Mouse (Mus musculus) megakaryocyte, adult 5-6 weeks (primary cell): ENCODE data around the gene Pstpip1. TPM values are rescaled to one million over a fixed set of nuclear protein-coding genes. Genes with fewer than 3 reads are reported as not detected.

Experiments used
- ATAC-seq: 2 replicates; pipeline ENCODE4 v1.8.0; 2016; ENCODE audit warnings: mild to moderate bottlenecking, inconsistent platforms; ENCODE audit not compliant: poor library complexity, severe bottlenecking
- total RNA-seq, 2 experiments: library from RNA; stranded (forward) in 1 of 2; stranded (reverse) in 1 of 2; fragments of 153-499, 151-499 nt in 1 of 2; fragments of 221-1000, 200-1000 nt in 1 of 2; gene quantifications; 2 replicates each; pipeline versions ENCODE4 v1.2.3 to v1.2.4; 2015 to 2017

Gene Pstpip1
- total RNA-seq, 2 experiments from 2014 or later = 59.2 to 223 TPM

DNA sequence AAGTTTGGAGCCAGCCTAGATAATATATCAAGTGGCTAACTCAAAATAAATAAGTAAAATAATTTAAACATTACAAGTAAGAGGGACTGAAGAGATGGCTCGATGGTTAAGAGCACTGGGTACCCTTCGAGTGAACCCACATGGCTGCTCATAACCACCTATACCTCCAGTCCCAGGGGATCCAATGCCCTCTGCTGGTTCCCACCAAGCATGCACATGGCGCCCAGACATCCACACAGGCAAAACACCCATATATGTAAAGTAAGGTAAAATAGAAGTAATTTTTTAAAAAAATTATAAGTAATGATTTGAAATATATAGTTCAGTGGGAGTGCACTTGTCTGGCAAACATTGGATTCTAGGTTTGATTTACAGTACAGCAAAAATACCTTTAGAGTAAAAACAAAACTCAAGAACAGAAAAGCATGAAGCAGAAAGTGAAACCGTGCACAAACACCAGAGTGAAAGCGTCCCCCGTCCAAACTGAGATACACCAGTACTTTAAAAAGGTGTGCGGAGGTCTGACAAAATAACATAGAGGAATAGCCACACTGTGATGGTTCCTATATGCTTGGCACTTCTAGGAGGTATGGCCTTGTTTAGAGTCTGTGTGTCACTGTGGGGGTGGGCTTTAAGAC, 54.7 kb downstream of the Pstpip1 start:
- no peak for ATAC-seq

DNA sequence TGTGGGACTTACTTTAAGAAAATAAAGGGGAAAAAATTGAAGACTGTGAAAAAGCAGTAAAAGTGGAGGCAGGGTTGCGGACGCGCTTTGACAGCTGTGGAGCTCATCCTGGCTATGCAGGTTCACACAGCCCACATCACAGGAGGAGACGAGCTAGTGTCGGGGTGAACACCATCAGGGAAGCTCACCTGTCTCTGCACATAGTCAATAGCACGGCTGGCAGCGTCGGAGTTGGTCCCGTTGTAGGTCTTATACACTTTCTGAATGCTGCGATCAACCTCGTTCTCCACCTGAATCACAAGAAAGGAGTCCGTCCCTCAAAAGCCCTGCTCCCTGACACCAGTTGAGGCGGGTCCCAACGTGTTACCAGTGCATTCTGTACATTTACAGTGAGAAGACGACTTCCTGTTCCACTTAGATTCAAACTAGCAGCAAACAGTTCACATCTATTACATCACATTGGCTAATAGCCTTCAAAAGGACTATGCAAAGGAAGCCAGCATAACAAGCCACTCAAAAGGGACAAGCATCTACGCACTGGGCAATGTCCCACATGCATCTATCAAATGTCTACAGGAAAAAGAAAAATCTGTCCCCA, 56.7 kb downstream of the Pstpip1 start:
- no peak for ATAC-seq

DNA sequence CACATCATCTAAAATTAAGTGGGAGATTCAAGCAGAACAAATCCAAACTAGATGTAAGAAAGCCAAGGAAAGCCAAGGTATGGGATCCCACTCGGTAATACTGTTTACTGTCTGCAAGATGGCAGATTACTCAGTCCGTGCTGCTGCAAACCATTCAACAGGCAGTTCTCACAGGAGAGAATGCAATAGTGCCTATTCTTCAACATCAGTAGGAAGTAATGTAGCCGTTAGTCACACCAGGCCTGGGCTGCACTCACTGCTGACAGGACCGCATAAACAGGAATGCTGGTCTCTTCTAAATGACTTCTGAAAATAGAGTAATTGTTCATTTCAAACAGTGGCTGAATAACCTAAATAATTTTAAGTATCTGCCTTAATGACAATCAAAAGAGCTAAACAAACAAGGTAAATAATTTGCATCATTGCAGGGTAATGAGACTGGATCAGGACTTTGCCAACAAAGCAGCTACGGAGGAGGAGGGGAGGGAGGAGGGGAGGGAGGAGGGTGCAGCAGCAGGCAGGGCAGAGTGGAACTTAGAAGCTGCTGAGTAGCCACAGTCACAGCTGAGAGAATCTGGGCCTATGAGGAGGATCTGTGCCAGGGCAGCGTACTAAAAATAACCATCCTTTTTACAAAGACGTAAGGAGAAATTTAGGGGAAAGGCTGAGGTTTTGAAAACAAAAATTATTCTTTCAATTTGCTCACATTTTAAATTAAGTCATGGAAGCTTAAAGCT, 62.2 kb downstream of the Pstpip1 start:
- no peak for ATAC-seq

DNA sequence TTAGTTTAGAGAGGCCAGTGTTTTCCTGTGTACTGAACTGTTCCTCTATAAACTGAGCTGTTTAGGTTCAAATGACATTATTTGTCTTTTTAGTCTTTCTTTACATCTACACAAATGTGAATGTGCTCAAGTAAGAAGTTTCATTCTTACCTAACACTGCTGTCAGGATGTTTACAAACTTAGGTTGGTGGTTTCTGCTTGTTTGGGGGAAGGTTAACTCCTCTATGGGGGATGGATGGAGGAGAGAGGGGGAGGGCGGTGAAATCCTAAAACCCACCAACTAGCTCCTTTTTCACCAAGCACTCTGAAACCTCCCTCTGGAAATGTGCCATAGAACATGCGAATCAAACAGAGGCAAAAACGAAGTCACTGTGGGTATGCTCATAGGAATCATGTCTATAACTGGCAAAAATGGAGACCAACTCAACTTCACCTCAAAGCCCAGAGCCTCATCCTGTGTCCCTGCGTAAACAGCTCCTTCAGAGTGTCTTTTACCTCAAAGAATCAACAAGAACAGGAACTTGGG, 62.8 kb downstream of the Pstpip1 start:
- no peak for ATAC-seq

DNA sequence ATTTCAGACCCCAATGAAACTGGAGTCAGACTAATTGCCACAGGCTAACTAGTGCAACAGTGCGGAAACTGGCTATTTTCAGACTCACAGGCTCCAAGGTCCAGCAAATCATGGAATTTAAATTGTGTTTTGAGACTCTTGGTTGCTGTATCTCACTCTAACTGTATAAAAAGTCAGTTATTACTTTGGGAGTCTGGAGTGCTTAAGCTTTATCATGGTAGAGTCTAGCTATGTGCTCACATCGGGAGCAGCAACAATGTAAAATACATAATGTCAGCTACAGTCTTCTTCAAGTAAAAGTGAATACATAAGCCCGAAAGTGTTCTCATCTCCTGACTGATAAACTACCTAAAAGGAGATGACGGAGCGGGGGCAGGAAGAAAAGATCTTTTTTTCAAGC, 64.8 kb downstream of the Pstpip1 start:
- ATAC-seq = no peak

DNA sequence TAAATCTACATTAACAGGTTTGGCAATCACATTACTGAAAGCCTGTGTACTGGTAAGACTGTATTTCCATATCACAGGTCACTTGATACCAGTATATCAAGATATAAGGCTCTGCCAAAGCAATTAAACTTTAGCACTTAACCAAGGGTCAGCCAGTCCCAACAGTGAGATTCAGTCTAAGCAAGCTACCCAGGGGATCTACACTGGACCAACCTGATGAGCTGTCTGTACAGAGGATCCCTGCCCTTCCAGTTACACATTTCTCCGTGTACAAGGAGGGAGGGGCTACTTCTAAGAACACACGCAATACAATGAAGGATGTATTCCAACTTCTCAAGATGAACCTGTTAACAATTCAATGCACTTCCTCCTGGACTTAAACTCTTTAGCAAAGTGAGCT, 68.3 kb downstream of the Pstpip1 start:
- no peak for ATAC-seq

DNA sequence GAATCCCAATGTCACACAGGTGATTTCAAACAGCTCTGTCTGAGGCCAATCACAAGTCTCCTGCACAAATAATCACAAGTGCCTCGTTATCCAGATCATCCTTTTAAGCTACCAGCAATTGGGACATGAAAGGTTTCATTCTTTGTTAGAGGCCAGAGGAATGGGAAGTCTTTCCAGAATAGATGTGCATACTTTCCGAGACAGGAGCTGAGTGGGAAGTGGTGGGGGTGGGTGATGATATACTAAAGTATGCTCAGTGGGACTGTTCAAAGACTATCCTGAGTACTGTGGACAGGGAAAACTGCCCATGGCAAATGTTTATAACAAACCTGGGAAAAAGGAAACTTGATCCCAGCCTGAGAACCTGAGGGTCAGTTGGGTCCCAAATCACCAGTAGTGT, 69.7 kb downstream of the Pstpip1 start:
- no peak for ATAC-seq

DNA sequence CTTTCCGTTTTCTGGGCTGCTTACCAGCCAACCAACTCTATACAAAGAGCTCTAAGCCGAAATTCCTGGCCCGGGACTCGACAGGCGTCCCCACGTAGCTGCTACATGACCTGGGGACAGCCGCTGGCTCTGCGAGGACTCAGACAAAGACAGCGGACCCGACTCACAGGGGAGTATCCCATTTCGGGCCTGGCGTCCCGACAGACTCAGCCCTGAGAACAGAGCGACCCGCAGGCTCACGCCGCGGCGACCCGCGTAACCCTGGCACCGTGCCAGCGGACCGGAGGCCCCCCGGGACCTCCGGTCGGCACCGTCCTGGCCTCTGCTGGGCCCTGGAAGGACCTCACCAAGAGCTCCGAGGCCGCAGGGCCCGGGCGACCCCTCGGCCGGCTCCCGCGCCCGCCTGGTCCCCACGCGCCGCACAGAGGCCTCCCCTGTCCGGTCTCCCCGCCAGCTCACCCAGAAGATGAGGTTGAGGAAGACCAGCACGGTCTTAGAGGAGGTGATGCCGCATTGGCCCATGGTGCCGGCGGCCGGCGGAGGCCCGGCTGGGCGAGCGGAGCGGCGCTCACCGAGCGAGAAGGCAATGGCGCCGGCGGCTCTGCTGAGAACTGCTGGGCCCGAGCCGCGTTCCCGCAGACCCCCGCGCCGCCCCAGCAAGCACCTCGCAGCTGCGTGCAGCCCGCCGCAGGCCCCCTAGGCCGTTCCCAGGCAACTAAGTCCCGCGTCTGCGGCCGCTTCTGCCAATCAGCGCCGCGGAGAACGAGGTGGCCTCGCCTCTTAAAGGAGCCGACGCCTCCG, 70.8 kb downstream of the Pstpip1 start:
- ATAC-seq = peak; percentile 92

DNA sequence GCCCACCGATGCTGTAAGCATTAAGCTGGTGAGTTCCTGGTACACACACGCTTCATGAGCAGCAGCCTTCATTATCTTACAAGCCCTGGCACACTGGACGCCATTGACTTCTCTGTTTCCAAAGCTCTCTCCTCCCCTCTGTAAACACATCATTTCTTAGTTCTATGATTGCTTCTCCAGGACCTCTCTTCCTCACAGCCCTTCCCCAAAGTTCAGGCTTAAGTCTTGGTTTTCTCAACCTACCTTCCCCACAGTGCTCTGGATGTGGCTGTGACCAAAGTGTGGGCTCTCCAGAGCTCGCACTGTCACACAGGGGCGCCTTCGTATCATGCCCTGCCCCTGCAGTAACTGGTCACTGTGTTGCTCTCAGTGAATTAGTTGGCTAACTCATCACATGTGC, 75.6 kb downstream of the Pstpip1 start, which contains the start of gene Tspan3:
Gene Tspan3 (minus strand): TSS at position 101 of the 400 bp plus-strand sequence.
- ATAC-seq = no peak

DNA sequence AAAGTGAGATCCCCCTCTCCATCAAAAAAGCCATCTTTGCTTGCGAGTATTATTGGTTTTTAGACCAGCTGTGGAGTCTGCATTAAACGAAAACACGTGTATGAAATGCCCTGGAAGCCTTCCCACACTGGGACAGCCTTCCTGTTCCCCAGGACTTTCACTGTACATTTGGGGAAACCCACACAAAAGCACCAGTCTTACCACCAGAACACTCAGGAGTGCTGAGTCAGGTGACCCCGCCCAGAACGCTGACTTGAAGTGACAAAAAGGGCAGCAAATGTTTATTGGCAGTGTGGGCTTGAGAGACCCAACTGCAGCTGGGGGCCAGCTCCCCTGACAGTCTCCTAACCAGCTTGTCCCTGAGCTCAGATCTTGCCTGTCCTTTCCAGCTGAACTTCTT, 76.4 kb downstream of the Pstpip1 start:
- 0 out of 2 replicates have a peak, but pooled peaks have one; percentile 38 for ATAC-seq

DNA sequence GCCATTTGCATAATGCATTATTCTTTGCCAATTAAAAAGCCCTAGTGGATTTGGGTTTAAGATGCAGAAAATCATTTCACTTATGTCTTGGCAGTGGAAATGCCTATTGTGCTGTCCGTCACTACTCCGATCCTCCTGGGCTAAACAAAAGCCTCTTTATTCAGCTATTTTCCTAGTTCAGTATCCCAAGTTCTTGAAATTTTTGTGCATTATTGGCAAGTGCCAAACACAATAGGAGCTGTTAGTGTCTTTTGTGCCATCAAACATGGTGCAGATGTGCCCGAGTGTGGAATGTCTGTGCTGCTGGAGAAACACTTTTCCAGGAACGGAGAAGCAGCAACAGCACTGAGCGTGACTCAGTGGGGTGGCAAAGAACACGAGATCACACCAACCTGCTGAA, 77.9 kb downstream of the Pstpip1 start:
- ATAC-seq = no peak

DNA sequence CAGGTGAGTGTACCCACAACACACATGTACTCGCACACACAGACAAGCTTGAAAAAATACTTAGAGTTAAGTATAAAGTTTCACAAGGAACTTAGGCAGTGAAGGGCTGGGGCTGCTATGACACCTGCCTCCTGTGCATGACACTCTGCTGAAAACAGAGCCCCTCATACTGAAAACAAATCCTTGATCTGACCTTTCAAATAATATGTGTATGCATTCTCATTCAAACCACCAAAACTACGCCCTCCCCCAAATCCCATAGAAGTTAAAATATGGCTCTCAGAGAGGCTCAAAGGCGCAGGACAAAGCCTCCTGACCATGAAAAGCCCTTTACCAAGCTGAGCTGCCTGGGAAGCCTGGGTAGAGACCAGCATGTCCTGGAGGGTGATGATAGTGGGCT, 85.6 kb downstream of the Pstpip1 start:
- no peak for ATAC-seq

DNA sequence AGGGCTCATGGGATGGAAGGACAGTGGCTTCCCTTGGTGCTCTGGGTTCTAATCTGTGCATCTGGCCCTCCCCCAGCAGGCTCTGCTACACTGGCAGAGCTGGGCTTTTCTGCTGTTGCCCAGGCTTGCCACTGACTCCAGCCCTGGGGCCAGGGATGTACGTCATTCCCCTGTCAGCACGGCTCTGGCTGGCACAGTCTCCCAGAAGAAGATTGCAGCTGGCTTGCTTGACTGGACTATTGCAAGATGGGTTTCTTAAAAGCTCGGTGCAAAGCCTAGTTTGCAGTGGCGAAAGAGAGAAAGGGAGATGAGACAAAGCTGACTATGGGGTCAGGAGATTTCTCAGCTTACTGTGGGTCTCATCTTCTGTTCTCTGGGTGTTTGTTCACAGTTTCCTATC, 87.6 kb downstream of the Pstpip1 start:
- no peak for ATAC-seq

Other genes with a start within 250 kb of the Pstpip1 start
- 7.7 and 8.2 TPM in 2 replicates for gene Scaper, start 151.8 kb upstream of the Pstpip1 start, total RNA-seq (2015)
- gene Scaper, start 151.8 kb upstream of the Pstpip1 start, total RNA-seq (2017) = 14.3 and 18.5 TPM in 2 replicates
- gene 4930563M21Rik, start 79.4 kb upstream of the Pstpip1 start, total RNA-seq (2015) = not detected in 2 replicates
- not detected in 2 replicates for gene 4930563M21Rik, start 79.4 kb upstream of the Pstpip1 start, total RNA-seq (2017)
- gene Rcn2, start 48.1 kb upstream of the Pstpip1 start, total RNA-seq (2015) = 42.7 and 43.2 TPM in 2 replicates
- 26.9 and 28.2 TPM in 2 replicates for gene Rcn2, start 48.1 kb upstream of the Pstpip1 start, total RNA-seq (2017)
- 22.5 and 28.9 TPM in 2 replicates for gene Tspan3, start 75.5 kb downstream of the Pstpip1 start, total RNA-seq (2015)
- 17.9 and 20.4 TPM in 2 replicates for gene Tspan3, start 75.5 kb downstream of the Pstpip1 start, total RNA-seq (2017)